Mouse (Mus musculus): ENCODE results near the gene Zdhhc25.

The Zdhhc25 gene

GRCm38 (mm10) chr15:88628801-88629356 is 28.8 kb downstream of the Zdhhc25 start:
- DNase-seq (ENCODE audit: low spot score): no peak

- DNase-seq (ENCODE audit: low spot score): no peak
Measured at GRCm38 (mm10) chr15:88635205-88635604, 35.1 kb downstream of the Zdhhc25 start.

GRCm38 (mm10) chr15:88651019-88651418 is 50.9 kb downstream of the Zdhhc25 start:
- DNase-seq (ENCODE audit: low spot score): peak; percentile 77
